9 mouse cellular contexts compared by ENCODE assay signal in the genomic region with DNA sequence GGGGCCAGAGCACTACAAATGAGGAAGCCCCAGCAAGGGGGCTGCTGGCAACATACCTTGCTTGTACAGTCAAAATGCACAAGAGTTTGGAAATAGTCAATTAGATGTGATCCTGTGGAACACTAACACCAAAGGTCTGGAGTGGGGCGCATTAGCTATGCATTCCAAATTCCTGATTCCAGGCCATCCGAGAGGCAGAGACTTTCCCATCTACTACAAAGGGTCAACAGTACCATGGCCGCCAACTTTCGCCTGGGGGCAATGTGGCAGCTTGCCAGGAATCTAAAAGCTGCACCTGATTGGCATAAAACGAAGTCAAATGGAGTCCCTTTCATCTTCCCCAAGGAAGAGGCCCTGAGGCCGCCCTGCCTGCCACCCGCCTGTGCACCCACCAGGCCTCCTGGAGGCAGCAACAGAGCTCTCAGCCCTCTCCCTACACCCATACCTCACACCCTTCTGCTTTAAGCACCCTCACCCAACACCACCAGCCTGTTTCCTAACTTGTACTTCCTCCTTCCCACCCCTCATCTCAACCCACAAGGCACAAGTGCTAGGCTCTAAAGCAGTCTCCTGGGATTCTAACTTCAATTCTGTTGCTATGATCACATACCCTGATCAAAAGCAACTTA. TPM values are rescaled to one million over a fixed set of nuclear protein-coding genes. Genes with fewer than 3 reads are reported as not detected.
A peak's percentile ranks its signal among the peaks of the same experiment; 100 is the strongest.
DNase-seq lines count a peak whose midpoint lies in the region; ATAC-seq and TF ChIP-seq lines count a peak whose summit lies in the region.
"Had no signal": no experiment of that assay in that cellular context is flagged by ENCODE, and none has a peak within 500 bp of the region (broad histone marks: within the 10 kb centered on the region; RNA-seq: fewer than 3 reads in every experiment).

No protein-coding gene starts in this region.

- ATAC-seq in midbrain, embryonic 11.5 days (ENCODE audit: low FRiP score), result no peak
- no peak for ATAC-seq in midbrain, embryonic 16.5 days
- peak; percentile 59 for ATAC-seq in embryonic facial prominence, embryonic 13.5 days (ENCODE audit: insufficient number of reproducible peaks, insufficient read depth, low FRiP score, low TSS enrichment, low read depth)
- peak; percentile 66 for ATAC-seq in midbrain, embryonic 13.5 days

- no peaks in the 10 kb centered on the region for H3K36me3 ChIP-seq in midbrain, embryonic 11.5 days (ENCODE audit: control insufficient read depth, insufficient read depth, low read length)
- H3K36me3 ChIP-seq in midbrain, embryonic 16.5 days (ENCODE audit: control insufficient read depth, insufficient read depth, low read length), result no peaks in the 10 kb centered on the region
- no peaks in the 10 kb centered on the region for H3K36me3 ChIP-seq in embryonic facial prominence, embryonic 13.5 days
- H3K36me3 ChIP-seq in kidney, adult 2 months (ENCODE audit: control insufficient read depth, insufficient read depth, low read length), result no peaks in the 10 kb centered on the region
- H3K36me3 ChIP-seq in midbrain, embryonic 13.5 days, result no peaks in the 10 kb centered on the region

- no peak overlapping the region for H3K9ac ChIP-seq in midbrain, embryonic 11.5 days (ENCODE audit: low read length)
- H3K9ac ChIP-seq in midbrain, embryonic 16.5 days (ENCODE audit: low read depth, low read length), result no peak overlapping the region
- no peak overlapping the region for H3K9ac ChIP-seq in embryonic facial prominence, embryonic 13.5 days
- H3K9ac ChIP-seq in midbrain, embryonic 13.5 days (replicated peaks), result no peak overlapping the region

- no peak for TF ChIP-seq POLR2A in kidney, adult 2 months (IDR thresholded peaks at IDR 0.05; ENCODE audit: low read depth, low read length)

- no peaks in the 10 kb centered on the region for H3K9me3 ChIP-seq in midbrain, embryonic 11.5 days (ENCODE audit: control insufficient read depth, low read length)
- H3K9me3 ChIP-seq in midbrain, embryonic 16.5 days (replicated peaks; ENCODE audit: control insufficient read depth, low read length, poor library complexity, severe bottlenecking), result no peaks in the 10 kb centered on the region
- H3K9me3 ChIP-seq in embryonic facial prominence, embryonic 13.5 days, result no peaks in the 10 kb centered on the region
- no peaks in the 10 kb centered on the region for H3K9me3 ChIP-seq in midbrain, embryonic 13.5 days

- H3K27ac ChIP-seq in midbrain, embryonic 11.5 days (ENCODE audit: low read depth, low read length), result no peak overlapping the region
- H3K27ac ChIP-seq in midbrain, embryonic 16.5 days (ENCODE audit: low read length), result no peak overlapping the region
- peak overlapping the region; percentile 76 for H3K27ac ChIP-seq in embryonic facial prominence, embryonic 13.5 days
- H3K27ac ChIP-seq in kidney, adult 2 months (ENCODE audit: insufficient read depth, low read depth, low read length), result no peak overlapping the region; the same call in 1 of the 2 replicates
- no peak overlapping the region for H3K27ac ChIP-seq in midbrain, embryonic 13.5 days

- H3K4me2 ChIP-seq in midbrain, embryonic 11.5 days, result no peak overlapping the region
- H3K4me2 ChIP-seq in midbrain, embryonic 16.5 days (ENCODE audit: low read length), result no peak overlapping the region
- no peak overlapping the region for H3K4me2 ChIP-seq in embryonic facial prominence, embryonic 13.5 days
- H3K4me2 ChIP-seq in midbrain, embryonic 13.5 days (replicated peaks), result no peak overlapping the region
- H3K4me2 ChIP-seq: liver, embryonic 11.5 days had no signal

- no peak for TF ChIP-seq CTCF in kidney, adult 2 months (conservative IDR thresholded peaks at IDR 0.05; ENCODE audit: insufficient read depth, insufficient read length, low read depth, low read length)

- no peaks in the 10 kb centered on the region for H3K27me3 ChIP-seq in midbrain, embryonic 11.5 days (ENCODE audit: control insufficient read depth, insufficient read depth, low read length)
- no peaks in the 10 kb centered on the region for H3K27me3 ChIP-seq in midbrain, embryonic 16.5 days (ENCODE audit: control insufficient read depth, insufficient read depth, low read depth, low read length)
- H3K27me3 ChIP-seq in embryonic facial prominence, embryonic 13.5 days, result no peaks in the 10 kb centered on the region
- H3K27me3 ChIP-seq in kidney, adult 2 months (replicated peaks; ENCODE audit: control insufficient read depth, insufficient read depth, low read length), result no peaks in the 10 kb centered on the region
- H3K27me3 ChIP-seq in midbrain, embryonic 13.5 days, result no peaks in the 10 kb centered on the region

- H3K4me1 ChIP-seq in midbrain, embryonic 11.5 days (ENCODE audit: control insufficient read depth, insufficient read depth, low read length), result no peaks in the 10 kb centered on the region
- H3K4me1 ChIP-seq in midbrain, embryonic 16.5 days (ENCODE audit: control insufficient read depth, insufficient read depth, low read length), result 0 out of 2 replicates have a peak, but pooled peaks cover 2% of the 10 kb centered on the region
- H3K4me1 ChIP-seq in embryonic facial prominence, embryonic 13.5 days, result peaks cover 46% of the 10 kb centered on the region
- H3K4me1 ChIP-seq in kidney, adult 2 months (ENCODE audit: control insufficient read depth, insufficient read depth, low read length), result no peaks in the 10 kb centered on the region; the same call in 1 of the 2 replicates
- peaks cover 9% of the 10 kb centered on the region for H3K4me1 ChIP-seq in midbrain, embryonic 13.5 days (replicated peaks)

- WGBS in midbrain, embryonic 11.5 days, result 76% methylated on average over 7 of the region's 7 CpGs
- 50% methylated on average over 7 of the region's 7 CpGs for WGBS in midbrain, embryonic 16.5 days
- WGBS in embryonic facial prominence, embryonic 13.5 days, result 24% methylated on average over 7 of the region's 7 CpGs
- 59% methylated on average over 7 of the region's 7 CpGs for WGBS in kidney, adult 2 months
- 51% methylated on average over 7 of the region's 7 CpGs for WGBS in midbrain, embryonic 13.5 days

- peak; percentile 84 for DNase-seq in midbrain, embryonic 11.5 days (ENCODE audit: low spot score, missing footprints)
- peak; percentile 69 for DNase-seq in kidney, adult 2 months
- no peak for DNase-seq in frontal cortex, adult 2 months (ENCODE audit: extremely low spot score in 1 of 2, low spot score in 1 of 2)
- DNase-seq in cerebellum, adult 9-11 months, result no peak
- DNase-seq in gastrocnemius, postnatal 4 days (ENCODE audit: low spot score in 2 of 2), result no peak

- H3K4me3 ChIP-seq in midbrain, embryonic 11.5 days (ENCODE audit: low read depth, low read length), result no peak overlapping the region
- no peak overlapping the region for H3K4me3 ChIP-seq in midbrain, embryonic 16.5 days (ENCODE audit: low read depth, low read length)
- no peak overlapping the region for H3K4me3 ChIP-seq in embryonic facial prominence, embryonic 13.5 days
- no peak overlapping the region for H3K4me3 ChIP-seq in kidney, adult 2 months (ENCODE audit: insufficient read depth, low read depth, low read length)
- H3K4me3 ChIP-seq in midbrain, embryonic 13.5 days (replicated peaks), result no peak overlapping the region

RNA-seq across cellular contexts. Expression of gene Eefsec, which starts 30.1 kb away (rescaled TPM):
- 33.7 and 39.6 TPM in 2 replicates for polyA plus RNA-seq in midbrain, embryonic 11.5 days (2014; fragmentation: Nextera tagmentation; extraction: Ambion mirVana)
- polyA plus RNA-seq in midbrain, embryonic 16.5 days (2015; fragmentation: Nextera tagmentation; extraction: Ambion mirVana), result 25.3 and 26.3 TPM in 2 replicates
- 45.7 and 46.9 TPM in 2 replicates for polyA plus RNA-seq in embryonic facial prominence, embryonic 13.5 days (2015; fragmentation: Nextera tagmentation; extraction: Ambion mirVana)
- 32.5 and 38.7 TPM in 2 replicates for polyA plus RNA-seq in kidney, adult 2 months (2012; rRNA removed)
- 25.9 and 28.7 TPM in 2 replicates for polyA plus RNA-seq in midbrain, embryonic 13.5 days (2015; fragmentation: Nextera tagmentation; extraction: Ambion mirVana)
- 18.3 and 19.1 TPM in 2 replicates for polyA plus RNA-seq in frontal cortex, adult 2 months (2012; rRNA removed)
- 10 to 100 TPM; 13.8 to 14.4 TPM for total RNA-seq in gastrocnemius, postnatal 4 days (2021)

RNA-seq across cellular contexts. Expression of gene Ruvbl1, which starts 49.0 kb away (rescaled TPM):
- polyA plus RNA-seq in midbrain, embryonic 11.5 days (2014; fragmentation: Nextera tagmentation; extraction: Ambion mirVana), result 164 and 165 TPM in 2 replicates
- 92.6 and 92.7 TPM in 2 replicates for polyA plus RNA-seq in midbrain, embryonic 16.5 days (2015; fragmentation: Nextera tagmentation; extraction: Ambion mirVana)
- 148 and 158 TPM in 2 replicates for polyA plus RNA-seq in embryonic facial prominence, embryonic 13.5 days (2015; fragmentation: Nextera tagmentation; extraction: Ambion mirVana)
- polyA plus RNA-seq in kidney, adult 2 months (2012; rRNA removed), result 21.4 and 22.9 TPM in 2 replicates
- 111 and 112 TPM in 2 replicates for polyA plus RNA-seq in midbrain, embryonic 13.5 days (2015; fragmentation: Nextera tagmentation; extraction: Ambion mirVana)
- 46.2 and 48.2 TPM in 2 replicates for polyA plus RNA-seq in frontal cortex, adult 2 months (2012; rRNA removed)
- total RNA-seq in gastrocnemius, postnatal 4 days (2021), result 10 to 100 TPM; 35.0 to 36.0 TPM

Comparison
In these comparisons a context has a peak if more than half of its experiments do, and no peak if none do; other contexts are left out.
1. ATAC-seq: peak in embryonic facial prominence, embryonic 13.5 days (single experiment) and midbrain, embryonic 13.5 days (single experiment); none in midbrain, embryonic 11.5 days (single experiment) and midbrain, embryonic 16.5 days (single experiment).
2. DNase-seq: peak in midbrain, embryonic 11.5 days (single experiment) and kidney, adult 2 months (single experiment); none in frontal cortex, adult 2 months (0 of 2), cerebellum, adult 9-11 months (single experiment) and gastrocnemius, postnatal 4 days (0 of 2).